Mouse (Mus musculus): ENCODE results near the gene Sh3d19.
A peak's percentile ranks its signal among the peaks of the same experiment; 100 is the strongest.
"Not testable (repeated sequence)": the region's sequence is repeated elsewhere in the genome, so short reads cannot be mapped to it uniquely, and the experiment has no call there.

Sh3d19 gene

GRCm38 (mm10) chr3:85980036-85980435, 9.1 kb downstream of the Sh3d19 start:
- DNase-seq (ENCODE audit: low read depth, low spot score) = no peak

DNA sequence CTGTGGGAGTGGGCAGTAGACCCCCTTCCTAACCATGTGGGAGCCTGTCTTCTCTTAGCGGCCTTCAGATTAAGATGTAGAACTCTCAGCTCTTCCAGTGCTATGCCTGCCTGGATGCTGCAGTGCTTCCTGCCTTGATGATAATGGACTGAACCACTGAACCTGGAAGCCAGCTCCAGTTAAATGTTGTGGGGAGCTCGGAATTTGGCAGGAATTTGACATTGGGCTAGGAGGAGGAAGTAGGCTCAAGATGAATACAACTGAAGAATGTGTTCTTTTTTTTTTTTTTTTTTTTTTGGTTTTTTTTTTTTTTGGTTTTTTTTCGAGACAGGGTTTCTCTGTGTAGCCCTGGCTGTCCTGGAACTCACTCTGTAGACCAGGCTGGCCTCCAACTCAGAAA, 10.9 kb downstream of the Sh3d19 start:
- not testable (repeated sequence) for DNase-seq (ENCODE audit: low read depth, low spot score)

DNA sequence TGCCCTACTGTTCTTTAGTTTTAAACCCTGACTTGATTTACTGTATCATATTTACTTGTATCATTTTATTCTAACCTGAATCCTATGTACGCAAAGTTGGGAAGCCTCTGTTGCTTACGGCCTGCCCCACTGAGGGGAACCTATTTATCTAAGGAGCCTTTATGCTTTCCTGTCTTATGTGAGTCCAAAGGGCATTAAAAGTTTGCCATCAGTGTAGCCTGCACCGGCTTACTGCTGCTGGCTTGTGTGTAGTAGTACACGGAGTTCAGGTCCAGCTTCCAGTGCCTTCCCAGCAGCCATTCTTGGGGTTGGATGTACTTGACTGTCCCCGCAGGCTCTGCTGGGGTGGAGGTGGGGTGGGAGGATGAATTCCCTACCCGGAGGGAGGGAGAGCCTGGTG, 13.6 kb downstream of the Sh3d19 start:
- DNase-seq (ENCODE audit: low read depth, low spot score) = no peak

GRCm38 (mm10) chr3:85987225-85987624, 16.3 kb downstream of the Sh3d19 start:
- DNase-seq (ENCODE audit: low read depth, low spot score) = no peak

GRCm38 (mm10) chr3:85991140-85991801, 20.4 kb downstream of the Sh3d19 start:
- no peak for DNase-seq (ENCODE audit: low read depth, low spot score)

- no peak for DNase-seq (ENCODE audit: low read depth, low spot score)
Observed at GRCm38 (mm10) chr3:85991802-85992156, 20.9 kb downstream of the Sh3d19 start.

DNA sequence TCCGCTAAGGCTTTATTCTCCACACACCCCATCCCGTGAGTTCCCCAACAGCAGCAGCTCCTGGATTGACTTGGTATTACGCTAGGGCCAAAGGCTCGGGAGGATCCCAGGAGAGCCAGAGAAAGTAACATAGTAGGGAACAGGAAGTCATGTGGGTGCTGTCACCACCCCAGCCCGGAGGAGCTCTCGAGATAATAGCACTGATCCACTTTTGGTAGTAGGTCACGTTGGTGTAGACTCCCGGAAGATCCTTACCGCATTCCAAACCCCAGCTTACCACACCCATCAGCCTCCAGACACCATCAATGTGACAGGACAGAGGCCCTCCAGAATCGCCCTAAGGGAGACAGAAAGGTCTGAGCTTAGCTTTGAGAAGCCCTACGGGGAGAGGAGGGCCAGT, 22.8 kb downstream of the Sh3d19 start:
- DNase-seq (ENCODE audit: low read depth, low spot score) = no peak

DNA sequence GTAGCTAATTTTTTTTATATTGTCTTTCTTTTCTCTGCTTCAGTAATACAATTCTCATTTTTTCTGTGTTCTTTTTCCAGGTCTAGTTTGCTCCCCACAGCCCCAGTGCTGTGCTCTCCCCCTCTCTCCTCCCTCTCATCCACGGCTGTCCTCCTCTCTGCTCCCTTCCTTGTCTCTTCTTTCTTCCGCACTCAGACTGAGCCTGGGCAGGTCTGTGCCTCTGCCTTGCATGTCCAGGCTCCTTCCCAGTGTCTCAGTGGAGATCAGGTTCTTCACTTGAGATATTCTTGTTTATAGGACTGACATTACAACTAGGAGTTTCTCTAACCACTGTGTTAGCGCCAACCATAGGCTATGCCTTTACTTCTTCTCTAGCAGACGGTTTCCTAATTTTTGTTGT, 23.7 kb downstream of the Sh3d19 start:
- DNase-seq (ENCODE audit: low read depth, low spot score) = no peak

DNA sequence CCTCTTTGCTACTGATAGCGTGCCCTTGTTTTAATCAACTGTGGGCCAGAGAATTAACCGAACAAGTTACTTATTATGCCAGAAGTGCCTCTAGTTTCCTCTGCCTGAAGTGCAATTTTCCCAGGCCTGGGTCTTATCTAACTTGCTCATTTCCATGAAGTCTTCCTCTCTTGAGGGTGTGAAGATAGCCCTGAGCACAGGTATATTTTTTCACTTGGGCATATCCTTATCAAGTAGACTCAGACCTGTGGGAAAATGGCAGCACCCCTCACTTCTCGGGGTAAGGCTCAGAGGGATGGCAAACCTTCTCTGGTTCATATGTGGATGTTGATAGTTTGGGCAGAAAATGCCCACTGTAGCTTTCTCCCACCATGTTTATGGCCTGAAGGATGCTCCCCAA, 30.4 kb downstream of the Sh3d19 start:
- no peak for DNase-seq (ENCODE audit: low read depth, low spot score)

DNA sequence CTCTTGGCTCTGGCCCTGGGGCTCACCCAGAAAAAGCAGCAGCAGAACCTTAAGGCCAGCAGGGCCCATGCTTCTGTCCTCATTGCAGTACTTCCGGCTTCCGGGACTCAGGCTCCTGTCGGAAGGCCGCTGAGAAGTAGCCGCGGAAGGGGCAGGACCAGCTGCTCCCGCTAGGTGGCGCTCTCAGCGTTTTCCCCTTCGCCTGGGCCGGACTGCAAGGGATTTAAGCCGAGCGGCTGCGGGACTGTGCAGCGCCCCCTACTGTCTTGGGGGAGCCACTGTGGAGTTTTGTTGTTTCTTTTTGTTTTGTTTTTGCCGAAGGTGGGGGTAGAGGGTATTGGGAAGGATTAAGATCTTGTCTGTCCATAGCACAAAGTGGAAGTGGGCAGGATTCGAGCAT, 31.5 kb downstream of the Sh3d19 start, which contains the start of gene Prss48:
Gene Prss48 (minus strand): TSS at position 69 of the 400 bp plus-strand sequence.
- DNase-seq (ENCODE audit: low read depth, low spot score) = no peak

DNA sequence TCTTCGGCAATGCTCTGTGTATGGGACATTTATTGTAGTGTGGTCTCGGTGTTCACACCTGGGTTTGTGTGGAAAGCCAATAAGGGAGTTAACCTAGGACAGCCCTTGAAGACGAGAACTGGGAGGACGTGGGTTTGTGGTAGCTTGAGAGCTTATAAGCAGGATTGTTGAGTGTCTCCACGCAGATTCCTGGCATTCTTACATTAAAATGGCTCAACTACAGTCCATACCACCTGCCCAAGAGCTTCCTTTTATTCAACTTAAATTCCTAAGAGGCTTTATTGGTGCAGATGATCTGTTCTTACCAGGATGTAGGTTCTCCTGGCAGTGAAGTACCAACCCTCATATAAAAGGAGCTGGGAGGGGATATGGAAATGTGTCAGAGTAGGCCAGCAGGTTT, 32.0 kb downstream of the Sh3d19 start:
- DNase-seq (ENCODE audit: low read depth, low spot score) = no peak

- no peak for DNase-seq (ENCODE audit: low read depth, low spot score)
Observed at GRCm38 (mm10) chr3:86004751-86005150, 33.8 kb downstream of the Sh3d19 start.

- no peak for DNase-seq (ENCODE audit: low read depth, low spot score)
Observed at GRCm38 (mm10) chr3:86010618-86011017, 39.7 kb downstream of the Sh3d19 start.

DNA sequence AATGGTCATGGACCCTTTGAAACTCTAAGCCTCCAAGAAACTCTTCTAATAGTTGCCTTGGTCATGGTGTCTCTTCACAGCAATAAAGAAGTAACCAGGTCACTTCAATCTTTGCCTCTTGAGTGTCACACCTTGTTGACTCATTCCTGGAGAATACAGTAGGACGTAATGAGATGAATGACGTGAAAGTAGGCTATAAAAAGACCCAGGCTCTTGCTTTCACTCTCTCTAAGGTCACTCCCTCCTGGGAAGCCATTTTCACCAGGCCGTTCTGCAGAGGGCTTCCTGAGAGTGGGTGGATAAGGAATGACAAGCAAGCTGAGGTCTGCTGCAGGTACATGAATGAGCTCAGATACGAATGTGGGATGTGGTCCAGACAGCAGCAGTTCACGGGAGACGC, 40.5 kb downstream of the Sh3d19 start:
- no peak for DNase-seq (ENCODE audit: low read depth, low spot score)

- DNase-seq (ENCODE audit: low read depth, low spot score) = no peak
Observed at GRCm38 (mm10) chr3:86011833-86012232, 40.9 kb downstream of the Sh3d19 start.

DNA sequence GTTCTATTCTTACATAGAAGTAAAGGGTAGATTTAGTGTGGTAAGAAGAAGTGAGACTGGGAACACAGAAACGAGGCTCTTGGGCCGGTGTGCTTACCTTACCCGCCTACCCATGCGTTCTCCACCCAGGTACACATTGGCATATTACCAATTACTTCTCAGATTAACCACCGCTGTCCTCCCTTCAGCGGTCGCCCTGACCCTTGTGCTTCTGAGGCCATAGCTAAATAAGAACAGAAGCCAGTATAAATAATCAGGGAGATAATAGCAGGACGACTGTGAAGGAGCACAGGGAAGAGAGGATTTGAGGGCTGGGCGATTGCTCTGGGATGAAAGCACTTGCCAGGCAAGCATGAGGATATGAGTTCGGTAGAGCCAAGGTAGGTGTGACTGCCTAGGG, 42.9 kb downstream of the Sh3d19 start:
- no peak for DNase-seq (ENCODE audit: low read depth, low spot score)

DNA sequence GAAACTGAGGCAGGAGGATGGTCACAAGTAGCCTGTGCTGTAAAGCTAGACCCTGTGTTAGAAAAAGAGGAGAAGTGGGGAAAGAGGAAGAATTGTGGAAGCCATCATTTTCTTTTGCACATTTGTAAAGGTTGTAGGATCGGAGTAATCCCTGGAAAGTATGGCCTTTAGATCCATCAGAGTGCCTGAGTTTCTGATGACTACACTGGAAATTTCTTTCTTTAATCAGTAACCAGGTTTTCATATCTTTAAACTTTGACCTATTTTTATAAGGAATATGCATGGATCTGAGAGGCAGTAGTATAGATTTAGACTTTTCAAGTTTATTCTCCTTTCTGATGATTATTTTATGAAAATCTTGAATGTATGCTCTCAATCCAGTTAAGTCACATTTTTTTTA, 46.1 kb downstream of the Sh3d19 start:
- DNase-seq (ENCODE audit: low read depth, low spot score) = no peak

- no peak for DNase-seq (ENCODE audit: low read depth, low spot score)
Observed at GRCm38 (mm10) chr3:86017484-86017883, 46.6 kb downstream of the Sh3d19 start.

GRCm38 (mm10) chr3:86020921-86021650, 50.2 kb downstream of the Sh3d19 start:
- no peak for DNase-seq (ENCODE audit: low read depth, low spot score)

DNA sequence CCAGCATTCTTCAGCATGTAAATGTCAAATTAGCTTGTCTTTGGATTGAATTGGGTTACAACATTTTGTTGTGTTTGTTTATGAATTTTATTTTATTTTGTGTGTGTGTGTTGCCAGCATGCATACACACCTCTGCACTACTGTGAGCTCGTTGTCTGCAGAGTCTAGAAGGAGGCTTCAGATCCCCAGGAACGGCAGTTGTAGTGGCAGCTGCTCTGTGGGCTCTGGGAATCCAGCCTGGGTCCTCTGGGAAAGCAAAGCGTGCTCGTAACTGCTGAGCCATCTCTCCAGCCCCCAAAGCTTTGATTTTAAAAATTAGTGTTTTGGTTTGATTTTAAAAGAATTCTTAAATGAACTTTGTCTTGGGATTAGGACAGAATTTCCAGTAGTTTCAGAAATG, 50.7 kb downstream of the Sh3d19 start:
- DNase-seq (ENCODE audit: low read depth, low spot score) = no peak

GRCm38 (mm10) chr3:86024065-86024795, 53.3 kb downstream of the Sh3d19 start:
- peak; percentile 77 for DNase-seq (ENCODE audit: low read depth, low spot score)

DNA sequence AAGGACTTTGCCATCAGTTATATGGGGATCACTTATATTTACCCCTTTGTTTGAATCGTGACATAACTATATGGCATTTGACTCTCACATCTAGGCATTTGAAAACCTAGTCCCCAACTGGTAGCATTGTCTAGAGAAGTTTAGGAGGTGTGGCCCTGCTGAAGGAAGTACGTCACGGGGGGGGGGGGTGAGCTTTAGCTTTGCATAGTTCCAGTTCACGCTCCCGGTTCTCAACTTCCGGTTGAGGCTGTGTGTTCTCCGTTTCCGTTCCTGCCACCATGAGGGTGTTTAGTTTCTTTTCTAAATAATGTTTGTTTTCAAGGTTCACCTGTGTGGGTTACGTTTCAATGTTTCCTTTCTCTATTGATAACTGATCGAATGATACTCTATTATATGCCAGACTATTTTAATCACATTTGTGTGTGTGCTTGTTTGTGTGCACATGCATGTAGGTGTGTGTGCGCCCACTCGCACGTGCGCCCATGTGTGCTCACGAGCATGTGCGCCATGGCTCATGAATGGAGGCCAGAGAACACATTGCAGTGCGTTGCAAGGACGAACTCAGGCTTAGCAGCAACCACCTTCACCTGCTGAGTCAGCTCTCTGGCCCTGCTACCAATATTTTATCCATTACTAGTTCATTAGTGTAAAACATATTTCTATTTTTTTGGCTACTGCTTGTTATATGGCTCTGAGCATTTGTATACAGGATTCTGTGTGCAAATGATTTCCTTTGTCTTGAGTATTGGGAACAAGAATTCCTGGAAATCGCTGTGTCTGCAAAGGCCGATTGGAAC, 54.6 kb downstream of the Sh3d19 start:
- DNase-seq (ENCODE audit: low read depth, low spot score) = no peak
